Mouse (Mus musculus) embryonic fibroblast, embryonic 13.5 days (primary cell): ENCODE measurements around the gene Tenm2. TPM values are rescaled to one million over a fixed set of nuclear protein-coding genes. Genes with fewer than 3 reads are reported as not detected.

Experiments used
- H3K27ac ChIP-seq: 2 replicates; pipeline ENCODE4 v1.5.1; 2012; ENCODE audit warnings: low read length, control low read depth, inconsistent platforms; ENCODE audit not compliant: insufficient read depth
- H3K4me1 ChIP-seq: 2 replicates; pipeline ENCODE4 v1.6.1; 2011; ENCODE audit warnings: low read length; ENCODE audit not compliant: control insufficient read depth, insufficient read depth
- H3K4me3 ChIP-seq: 2 replicates; pipeline ENCODE4 v1.5.1; 2011; ENCODE audit warnings: mild to moderate bottlenecking, control low read depth, low read length; ENCODE audit not compliant: insufficient read depth
- CTCF ChIP-seq: IDR thresholded peaks from 2 replicates; pipeline ENCODE4 v1.5.1; 2011; ENCODE audit warnings: mild to moderate bottlenecking, control low read depth, low read length, moderate library complexity, borderline replicate concordance; ENCODE audit not compliant: insufficient read depth
- POLR2A ChIP-seq: IDR thresholded peaks from 2 replicates; pipeline ENCODE4 v1.6.1; 2011; ENCODE audit warnings: low read depth, mild to moderate bottlenecking, control low read depth, low read length, moderate library complexity
- polyA plus RNA-seq: library from polyadenylated mRNA; stranded (reverse); fragments of >200 nt; gene quantifications from 2 replicates; pipeline ENCODE4 v1.2.4, GENCODE M21; 2011; ENCODE audit warnings: low read depth; ENCODE audit not compliant: missing spikeins, insufficient read length

Gene Tenm2
- polyA plus RNA-seq, 1 experiment: 0.05 TPM

- Histone ChIP-seq H3K4me3 (no peak overlapping the region), H3K27ac (no peak overlapping the region), H3K4me1 (no peaks in the 10 kb centered on the region)
- no peak for TF ChIP-seq POLR2A
- no peak for TF ChIP-seq CTCF
Measured at GRCm38 (mm10) chr11:36486092-36486491, 749.7 kb downstream of the Tenm2 start.

- TF ChIP-seq CTCF (no peak), POLR2A (no peak)
- Histone ChIP-seq H3K4me1 (no peaks in the 10 kb centered on the region), H3K4me3 (no peak overlapping the region), H3K27ac (no peak overlapping the region)
Measured at GRCm38 (mm10) chr11:36484466-36485069, 751.2 kb downstream of the Tenm2 start.

GRCm38 (mm10) chr11:36482136-36482535, 753.6 kb downstream of the Tenm2 start:
- Histone ChIP-seq H3K4me3 (no peak overlapping the region), H3K4me1 (no peaks in the 10 kb centered on the region), H3K27ac (no peak overlapping the region)
- TF ChIP-seq CTCF: no peak
- no peak for TF ChIP-seq POLR2A

GRCm38 (mm10) chr11:36481524-36481923, 754.2 kb downstream of the Tenm2 start:
- TF ChIP-seq CTCF (no peak), POLR2A (no peak)
- Histone ChIP-seq H3K4me3 (no peak overlapping the region), H3K4me1 (no peaks in the 10 kb centered on the region), H3K27ac (no peak overlapping the region)

GRCm38 (mm10) chr11:36481086-36481485, 754.7 kb downstream of the Tenm2 start:
- Histone ChIP-seq H3K4me1 (no peaks in the 10 kb centered on the region), H3K4me3 (no peak overlapping the region)
- no peak for TF ChIP-seq POLR2A
- TF ChIP-seq CTCF: no peak

GRCm38 (mm10) chr11:36469811-36470551, 765.8 kb downstream of the Tenm2 start:
- Histone ChIP-seq H3K4me1 (no peaks in the 10 kb centered on the region), H3K4me3 (no peak overlapping the region), H3K27ac (no peak overlapping the region)
- no peak for TF ChIP-seq POLR2A
- no peak for TF ChIP-seq CTCF

More at GRCm38 (mm10) chr11:36481086-36481485, 754.7 kb downstream of the Tenm2 start:
- H3K27ac ChIP-seq: no peak overlapping the region

- no peak overlapping the region for H3K4me3 ChIP-seq
- no peaks in the 10 kb centered on the region for H3K4me1 ChIP-seq
- no peak overlapping the region for H3K27ac ChIP-seq
- TF ChIP-seq POLR2A: no peak
Measured at GRCm38 (mm10) chr11:36458451-36458850, 777.3 kb downstream of the Tenm2 start.

GRCm38 (mm10) chr11:36454076-36454475, 781.7 kb downstream of the Tenm2 start:
- Histone ChIP-seq H3K27ac (no peak overlapping the region), H3K4me3 (no peak overlapping the region), H3K4me1 (no peaks in the 10 kb centered on the region)
- TF ChIP-seq CTCF: no peak

GRCm38 (mm10) chr11:36452436-36452835, 783.3 kb downstream of the Tenm2 start:
- no peak overlapping the region for H3K4me3 ChIP-seq
- TF ChIP-seq POLR2A: no peak
- TF ChIP-seq CTCF: no peak
- no peak overlapping the region for H3K27ac ChIP-seq
- no peaks in the 10 kb centered on the region for H3K4me1 ChIP-seq

- Histone ChIP-seq H3K27ac (no peak overlapping the region), H3K4me1 (no peaks in the 10 kb centered on the region), H3K4me3 (no peak overlapping the region)
- TF ChIP-seq POLR2A: no peak
- no peak for TF ChIP-seq CTCF
Measured at GRCm38 (mm10) chr11:36446351-36446750, 789.4 kb downstream of the Tenm2 start.
